Mouse (Mus musculus) bone marrow, adult 2 months (tissue): ENCODE measurements around the gene Tyms.

ENCODE experiments used
- CTCF ChIP-seq: fragments of 200-500 bp; IDR thresholded peaks from 2 replicates; pipeline ENCODE4 v1.5.1; 2011; ENCODE audit warnings: low read length, control low read depth; ENCODE audit not compliant: control insufficient read depth, insufficient read depth
- POLR2A ChIP-seq: fragments of 200-500 bp; IDR thresholded peaks from 2 replicates; pipeline ENCODE4 v1.6.1; 2011; ENCODE audit warnings: low read depth, mild to moderate bottlenecking, control low read depth, low read length, borderline replicate concordance; ENCODE audit not compliant: control insufficient read depth

DNA sequence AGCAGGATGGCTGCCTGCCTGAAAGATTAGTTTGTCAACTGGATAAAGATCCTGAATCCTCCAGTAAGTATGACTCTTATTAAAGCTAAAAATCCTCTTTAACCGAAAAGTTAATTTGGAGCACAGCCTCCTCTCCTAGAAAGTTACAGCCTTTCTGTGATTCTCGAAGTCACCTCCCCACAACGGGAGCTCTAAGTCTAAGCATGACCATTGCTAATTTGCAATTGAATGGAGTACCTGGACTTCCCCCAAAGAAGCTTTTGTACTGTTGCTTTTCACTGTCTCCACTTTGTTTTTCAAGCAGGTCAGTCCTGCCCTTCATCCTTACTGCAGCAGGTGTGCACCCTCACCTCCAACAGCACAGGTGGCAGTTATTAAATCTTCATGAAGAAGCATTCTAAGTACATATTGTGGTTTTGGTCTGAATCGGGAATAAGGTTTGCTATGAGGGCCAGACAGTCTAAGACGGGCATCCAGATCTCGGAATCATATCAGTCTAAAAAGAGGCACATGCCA, 15.1 kb downstream of the Tyms start:
- no peak for TF ChIP-seq POLR2A
- no peak for TF ChIP-seq CTCF
